Mouse (Mus musculus) megakaryocyte, embryonic 14.5 days (primary cell): ENCODE data around the gene Alg11.

Source experiments
- FLI1 ChIP-seq: IDR thresholded peaks from 2 replicates; pipeline ENCODE4 v1.6.1; 2012; ENCODE audit warnings: low read length, inconsistent platforms, mixed read lengths
- GATA1 ChIP-seq: IDR thresholded peaks from 3 replicates; pipeline ENCODE4 v1.6.1; 2012; ENCODE audit warnings: mixed read lengths, low read length, inconsistent platforms, borderline replicate concordance

GRCm38 (mm10) chr8:22039468-22040152, 20.9 kb upstream of the Alg11 start:
- TF ChIP-seq GATA1, result no peak
- no peak for TF ChIP-seq FLI1
